Mouse (Mus musculus) embryo, embryonic 9.5 days (tissue): ENCODE data around the gene Coro1a.
A peak's percentile ranks its signal among the peaks of the same experiment; 100 is the strongest.
"Not testable (repeated sequence)": the region's sequence is repeated elsewhere in the genome, so short reads cannot be mapped to it uniquely, and the experiment has no call there.

Source experiments
- DNase-seq: peaks from one replicate; pipeline ENCODE4 v3.0.0-alpha.2; 2017; ENCODE audit errors: extremely low spot score

The Coro1a gene

DNA sequence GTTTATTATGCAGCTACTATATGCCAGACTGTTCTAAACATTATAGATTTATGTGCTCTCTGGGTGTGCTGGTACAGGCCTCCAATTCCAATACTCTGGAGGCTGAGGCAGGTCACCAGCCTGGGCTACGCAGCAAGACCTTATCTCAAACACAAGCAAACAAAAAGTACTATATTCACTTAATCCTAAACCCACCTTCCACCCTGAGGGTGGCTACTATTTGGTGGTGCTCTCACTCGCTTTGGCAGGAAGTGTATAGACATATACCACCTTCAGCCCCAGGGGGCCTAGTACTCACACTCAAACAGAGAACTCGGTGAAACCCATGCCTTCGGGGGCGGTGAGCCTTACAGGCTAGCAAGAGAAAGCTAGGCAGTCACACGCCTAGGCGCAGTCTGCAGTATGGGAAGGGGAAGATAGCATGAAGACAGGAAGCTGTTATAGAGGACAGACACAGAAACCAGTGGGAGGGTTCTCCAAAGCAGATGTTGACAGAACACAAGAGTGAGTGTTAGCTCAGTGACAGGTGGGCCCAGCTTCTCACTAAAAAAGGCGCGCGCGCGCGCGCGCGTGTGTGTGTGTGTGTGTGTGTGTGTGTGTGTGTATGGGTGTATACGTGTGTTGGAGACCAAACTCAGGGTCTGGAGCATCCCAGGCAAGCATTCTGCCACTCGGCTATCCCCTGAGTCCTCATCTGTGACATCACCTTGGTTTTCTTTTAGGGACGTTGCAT is at the start of gene Coro1a:
Gene Coro1a, minus strand, starts transcription at position 346 of the 733 bp plus-strand sequence.
- DNase-seq: no peak

DNA sequence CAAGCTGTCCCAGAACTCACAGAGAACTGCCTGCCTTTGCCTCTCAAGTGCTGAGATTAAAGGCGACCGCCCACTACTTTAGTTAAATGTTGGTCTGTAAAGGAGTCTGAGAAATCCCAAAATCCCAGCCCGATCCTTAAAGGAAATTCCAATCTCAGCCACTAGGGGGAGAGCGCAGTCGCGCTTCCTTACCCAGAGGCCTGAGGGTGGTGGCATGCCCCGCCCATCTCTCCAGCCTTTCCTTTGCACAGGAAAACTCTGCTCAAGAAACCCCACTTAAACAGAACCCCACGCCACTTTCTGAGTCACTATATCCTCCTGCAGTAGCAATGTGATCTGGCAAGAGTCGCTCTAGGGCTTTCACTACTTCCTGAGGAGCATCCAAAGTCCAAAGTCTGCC is 47.3 kb upstream of the Coro1a start:
- DNase-seq: peak; percentile 87

DNA sequence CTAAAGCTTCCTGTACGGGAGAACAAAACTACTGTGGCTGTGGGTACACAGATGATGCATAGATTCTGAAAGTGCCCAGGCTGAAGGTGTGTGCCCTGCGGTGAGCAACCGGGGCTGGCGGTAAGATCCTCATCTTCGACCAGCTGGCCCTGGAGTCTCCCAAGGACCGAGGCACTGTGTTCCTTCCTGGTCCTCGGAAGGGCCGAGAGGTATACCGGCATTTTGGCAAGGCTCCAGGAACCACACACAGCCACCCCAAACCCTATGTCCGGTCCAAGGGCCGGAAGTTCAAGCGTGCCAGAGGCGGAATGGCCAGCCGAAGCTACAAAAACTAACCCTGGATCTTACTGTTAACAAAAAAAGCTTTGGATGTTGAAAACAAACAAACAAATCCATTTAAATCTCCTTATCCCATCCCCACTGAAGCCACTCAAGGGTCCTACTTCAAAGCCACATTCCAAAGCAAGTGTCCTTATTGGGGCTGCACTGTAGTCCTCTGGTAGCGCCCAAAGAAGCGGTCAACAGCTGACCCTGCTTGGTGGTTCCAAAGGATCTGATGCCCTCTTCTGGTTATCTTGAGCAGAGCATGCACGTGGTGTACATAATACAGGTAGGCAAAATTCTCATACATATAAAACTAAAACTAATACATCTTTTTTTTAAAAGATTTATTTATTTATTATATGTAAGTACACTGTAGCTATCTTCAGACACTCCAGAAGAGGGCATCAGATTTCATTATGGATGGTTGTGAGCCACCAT is 42.2 kb upstream of the Coro1a start:
- no peak for DNase-seq

DNA sequence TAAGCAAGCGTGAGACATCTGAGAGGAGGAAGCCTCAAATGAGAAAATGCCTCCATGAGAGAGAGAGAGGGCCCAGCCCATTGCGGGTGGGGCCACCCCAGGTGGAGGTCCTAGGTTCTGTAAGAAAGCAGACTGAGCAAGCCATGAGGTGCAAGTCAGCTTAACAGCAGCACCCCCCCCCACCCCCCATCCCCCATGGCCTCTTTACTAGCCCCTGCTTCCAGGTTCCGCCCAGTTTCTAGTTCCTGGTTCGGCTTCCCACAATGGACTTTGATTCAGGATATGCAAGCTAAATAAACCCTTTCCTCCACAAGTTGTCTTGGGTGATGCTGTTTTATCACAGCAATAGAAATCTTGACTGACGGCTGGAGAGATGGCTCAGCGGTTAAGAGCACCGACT is 41.2 kb upstream of the Coro1a start:
- no peak for DNase-seq

DNA sequence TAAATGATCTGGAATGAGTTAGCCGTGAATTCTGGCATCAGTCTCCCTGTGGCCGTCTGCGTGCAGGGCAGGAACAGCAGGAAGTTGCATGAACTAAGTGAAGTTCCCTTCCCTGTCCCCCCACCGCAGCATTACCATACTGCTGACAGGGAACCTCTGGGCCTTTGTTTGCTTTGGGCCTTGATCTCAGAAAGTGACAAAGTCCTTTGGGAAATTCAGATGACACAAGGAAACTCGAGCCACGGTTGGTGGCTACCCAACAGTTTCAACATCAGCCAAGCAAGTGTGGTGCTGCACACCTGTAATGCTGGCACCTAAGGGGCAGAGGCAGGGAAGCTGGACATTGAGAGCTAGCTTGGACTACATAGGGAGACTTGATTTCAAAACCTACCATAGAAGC is 39.2 kb upstream of the Coro1a start:
- DNase-seq: no peak

DNA sequence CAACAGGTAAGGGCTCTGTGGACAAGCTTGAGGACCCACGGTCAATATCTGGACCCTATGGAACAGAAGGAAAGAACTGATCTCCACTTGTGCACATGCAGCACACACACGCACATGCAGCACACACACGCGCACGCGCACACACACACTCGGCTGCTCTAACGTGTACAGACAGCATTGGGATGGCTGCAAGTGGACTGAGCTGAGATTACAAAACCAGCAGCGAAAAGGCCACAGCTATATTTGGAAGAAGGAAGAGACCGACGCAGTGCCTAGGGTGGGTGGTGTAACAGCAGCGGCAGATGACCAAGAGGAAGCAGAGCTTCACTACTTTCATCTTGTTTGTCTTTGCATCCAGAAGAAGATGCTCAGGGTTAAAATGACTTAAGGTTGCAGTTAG is 38.5 kb upstream of the Coro1a start:
- no peak for DNase-seq

DNA sequence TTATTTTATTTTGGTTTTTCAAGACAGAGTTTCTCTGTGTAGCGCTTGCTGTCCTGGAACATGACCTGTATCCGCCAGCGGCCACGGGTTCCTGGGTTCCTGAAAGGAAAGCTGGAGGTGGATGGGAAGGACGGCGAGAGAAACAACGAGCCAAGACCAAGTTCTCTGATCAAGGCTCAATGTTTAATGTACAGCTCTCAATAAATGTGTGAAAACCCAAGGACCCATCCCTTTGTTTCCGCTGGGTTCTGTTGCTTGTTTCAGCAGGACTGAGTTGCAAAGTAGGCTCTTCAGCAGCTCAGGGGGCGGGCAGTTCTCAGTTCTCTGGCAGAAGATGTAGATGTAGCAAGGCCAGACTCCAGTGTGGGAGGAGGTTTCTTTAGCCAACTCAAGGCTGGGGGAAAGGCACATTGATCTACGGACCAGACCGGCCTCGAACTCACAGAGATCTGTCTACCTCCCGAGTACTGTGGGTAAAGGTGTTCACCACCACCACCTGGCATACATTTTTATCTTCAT is 34.4 kb upstream of the Coro1a start:
- DNase-seq: no peak

DNA sequence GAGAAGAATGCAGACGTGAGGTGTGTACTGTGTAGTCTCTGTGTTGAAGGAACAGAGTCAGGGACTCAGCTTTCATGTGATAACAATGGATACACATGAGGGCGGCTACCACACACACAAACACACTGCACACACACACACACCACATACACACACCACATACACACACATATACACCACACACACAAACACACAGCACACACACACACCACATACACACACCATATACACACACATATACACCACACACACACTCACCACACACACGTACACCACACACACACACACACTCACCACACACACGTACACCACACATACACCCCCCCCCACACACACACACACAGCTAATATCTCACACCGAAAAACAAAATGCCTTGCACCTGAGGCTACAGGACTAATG is 33.9 kb upstream of the Coro1a start:
- no peak for DNase-seq

DNA sequence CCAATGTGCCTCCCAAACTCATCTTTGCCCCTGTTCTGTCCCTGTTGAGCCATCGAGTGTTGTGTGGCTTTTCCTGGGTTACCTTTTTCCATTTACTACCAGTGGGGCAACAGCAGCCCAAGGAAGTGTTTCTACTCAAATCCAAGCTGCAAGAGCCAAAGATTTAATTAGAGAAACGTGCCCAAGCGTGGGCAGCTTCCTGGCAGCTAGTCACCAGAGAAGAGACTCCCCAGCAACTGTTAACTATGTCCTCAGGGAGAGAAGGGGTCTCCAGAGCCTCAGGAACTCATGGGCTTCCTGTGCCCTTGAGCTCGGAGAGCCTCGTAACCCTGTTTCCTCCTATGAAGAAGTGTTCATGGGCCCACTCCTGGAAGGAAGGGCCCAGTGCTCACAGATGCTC is 33.4 kb upstream of the Coro1a start:
- no peak for DNase-seq

DNA sequence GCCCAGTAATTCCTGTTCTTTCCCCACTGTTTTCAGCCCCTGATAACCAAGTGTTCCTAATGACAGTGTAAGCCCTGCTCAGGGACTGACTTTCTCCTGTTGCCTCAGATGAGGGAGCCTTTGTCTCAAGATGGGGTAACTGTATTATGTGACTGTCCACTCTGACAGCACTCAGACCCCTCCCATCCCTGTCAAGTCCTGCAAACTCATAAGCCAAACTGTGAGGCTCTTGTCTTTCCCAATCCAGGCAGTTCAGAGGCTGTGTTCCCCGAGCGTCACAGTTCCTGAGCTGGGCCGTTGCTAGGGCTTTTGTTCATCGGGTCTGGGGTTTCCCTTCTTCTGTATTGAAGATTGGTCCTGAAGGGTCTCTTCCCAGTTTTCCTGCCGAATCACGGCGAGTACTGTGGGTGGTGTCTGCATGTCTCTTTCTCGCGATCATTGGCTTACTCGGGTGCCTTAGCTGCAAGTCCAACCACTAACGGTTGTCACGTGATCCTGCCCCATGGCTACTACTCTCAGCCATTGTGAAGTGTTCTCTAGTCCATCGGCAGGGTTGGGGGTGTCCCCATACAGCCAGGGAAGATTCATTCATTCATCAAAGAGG is 32.6 kb upstream of the Coro1a start:
- no peak for DNase-seq

DNA sequence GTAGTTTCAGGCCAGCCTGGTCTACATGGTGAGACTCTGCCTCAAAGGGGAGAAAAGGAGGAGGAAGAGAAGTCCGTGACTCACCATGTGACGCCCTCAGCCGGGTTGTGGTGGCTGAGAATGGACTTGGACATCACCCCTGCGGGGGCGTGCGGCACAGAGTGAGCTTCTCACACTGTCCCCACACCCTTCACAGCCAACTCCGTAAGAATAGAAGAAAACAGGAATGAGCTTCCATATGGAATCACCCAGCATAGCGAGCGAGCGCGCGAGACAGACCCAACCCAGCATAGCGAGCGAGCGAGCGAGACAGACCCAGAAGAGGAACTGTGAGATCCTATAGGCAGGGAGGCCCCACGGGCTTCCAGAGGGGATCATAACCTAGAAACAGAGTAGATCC is 32.0 kb upstream of the Coro1a start:
- DNase-seq: no peak

DNA sequence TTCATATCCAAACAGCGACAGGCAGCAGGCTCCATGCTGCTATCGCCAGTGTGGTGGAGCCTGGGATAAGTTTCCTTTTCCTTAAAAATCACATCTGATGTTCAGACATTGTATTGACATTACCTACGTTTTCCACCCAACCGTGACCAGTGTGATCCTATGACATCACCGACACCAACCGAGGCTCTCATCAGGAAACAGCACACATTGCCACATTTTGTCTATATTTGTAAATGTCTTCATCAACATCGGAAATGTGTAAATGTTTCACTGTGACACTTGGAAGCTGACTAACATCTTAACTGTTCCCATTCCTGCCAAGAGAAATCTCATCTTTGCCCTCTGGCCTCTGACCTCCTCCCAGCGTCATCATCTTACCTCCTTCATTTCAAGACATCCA is 28.5 kb upstream of the Coro1a start:
- no peak for DNase-seq

DNA sequence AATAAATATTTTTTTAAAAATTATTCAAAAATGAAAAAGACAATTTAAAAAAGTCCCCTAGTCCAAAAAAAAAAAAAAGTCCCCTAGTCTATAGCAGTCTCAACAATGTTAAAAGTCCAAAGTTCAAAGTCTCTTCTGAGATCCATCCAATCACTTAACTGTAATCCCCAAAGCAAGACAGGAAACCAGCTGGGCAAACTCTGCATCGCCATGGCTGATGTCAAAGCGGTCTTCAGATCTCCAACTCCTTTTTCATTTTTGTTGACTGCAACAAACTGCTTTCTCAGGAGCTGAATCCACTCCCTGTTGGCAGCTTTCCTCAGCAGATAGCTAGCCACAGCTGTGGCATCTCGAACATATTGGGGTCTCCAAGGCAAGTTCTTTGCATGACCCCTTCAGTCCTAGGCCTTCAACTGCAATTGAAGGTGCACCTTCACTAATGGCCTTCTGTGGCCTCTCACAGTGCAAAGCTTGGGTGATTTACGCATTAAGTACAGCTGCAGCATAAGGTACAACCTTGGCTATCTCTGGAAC is 22.7 kb upstream of the Coro1a start:
- DNase-seq: not testable (repeated sequence)

DNA sequence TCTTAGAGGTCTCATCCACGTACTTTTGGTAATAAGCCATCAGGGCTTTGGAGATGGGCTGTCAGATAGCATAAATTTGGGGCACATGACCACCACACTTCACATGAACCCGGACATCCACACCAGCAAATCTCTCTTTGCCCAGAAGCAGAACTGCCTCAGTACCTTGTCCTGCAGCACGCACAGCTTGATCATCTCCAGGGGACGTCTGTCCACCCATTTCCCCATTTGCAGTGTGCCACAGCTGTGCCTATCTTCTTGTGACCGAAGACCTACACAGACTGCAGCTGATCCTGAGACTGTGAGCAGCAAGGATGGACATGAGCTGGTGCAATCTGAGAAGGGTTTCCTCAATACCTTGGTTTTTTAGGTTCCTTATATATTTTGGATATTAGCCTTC is 18.1 kb upstream of the Coro1a start:
- no peak for DNase-seq

DNA sequence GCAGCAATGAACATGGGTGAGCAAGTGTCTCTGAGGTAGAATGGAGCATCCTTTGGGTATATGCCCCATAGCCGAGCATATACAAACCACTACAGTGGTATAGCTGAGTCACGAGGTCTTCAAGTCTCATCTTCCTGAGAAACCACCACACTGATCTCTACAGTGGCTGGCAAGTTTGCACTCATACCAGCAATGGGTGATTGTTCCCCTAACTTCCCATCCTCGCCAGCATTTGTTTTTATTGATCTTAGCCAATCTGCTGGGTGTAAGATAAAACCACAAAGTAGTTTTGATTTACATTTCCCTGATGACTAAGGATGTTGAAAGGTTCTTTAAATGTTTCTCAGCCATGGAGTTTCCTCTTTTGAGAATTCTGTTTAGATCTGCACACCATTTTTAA is 17.5 kb upstream of the Coro1a start:
- no peak for DNase-seq

DNA sequence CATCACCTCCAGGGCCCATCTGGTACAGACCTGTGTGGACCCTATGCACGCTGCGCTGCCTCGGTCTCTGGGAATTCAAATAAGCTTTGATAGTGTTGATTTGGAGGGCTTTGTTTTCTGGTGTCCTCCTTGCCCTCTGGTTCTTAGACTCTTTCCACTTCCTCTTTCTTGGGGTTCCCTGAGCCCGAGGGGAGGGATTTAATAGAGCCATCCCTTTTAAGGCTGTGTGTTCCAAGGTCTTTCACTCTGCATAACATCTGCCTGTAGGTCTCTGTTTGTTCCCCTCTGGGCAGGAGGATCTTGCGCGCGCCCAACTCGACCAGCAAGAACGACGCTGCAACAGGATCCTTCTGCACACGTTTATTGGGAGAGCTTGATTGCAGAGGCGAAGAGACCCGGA is 14.0 kb upstream of the Coro1a start:
- no peak for DNase-seq

DNA sequence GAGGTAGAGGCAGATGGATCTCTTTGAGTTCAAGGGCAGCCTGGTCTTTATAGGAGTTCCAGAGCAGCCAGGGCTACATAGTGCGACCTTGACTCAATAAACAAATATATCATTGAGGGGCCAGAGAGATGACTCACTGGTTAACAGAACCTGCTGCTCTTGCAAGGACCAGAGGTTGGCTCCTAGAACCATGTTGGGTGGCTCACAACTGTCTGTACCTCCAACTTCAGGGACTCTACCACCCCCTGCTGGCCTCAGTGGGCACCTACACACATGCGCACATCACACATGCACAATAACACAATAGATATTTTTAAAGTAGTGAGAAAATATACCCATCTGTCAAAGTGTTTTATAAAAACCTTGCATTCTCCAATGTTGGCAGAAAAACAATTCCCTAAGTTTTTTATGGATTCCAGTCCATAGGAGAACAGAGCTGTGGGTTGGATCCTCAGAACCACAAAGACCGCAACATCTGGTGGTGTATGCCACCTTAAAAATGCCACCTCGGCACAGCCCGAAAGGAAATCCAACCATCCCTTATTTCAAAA is 11.3 kb upstream of the Coro1a start:
- DNase-seq: no peak

DNA sequence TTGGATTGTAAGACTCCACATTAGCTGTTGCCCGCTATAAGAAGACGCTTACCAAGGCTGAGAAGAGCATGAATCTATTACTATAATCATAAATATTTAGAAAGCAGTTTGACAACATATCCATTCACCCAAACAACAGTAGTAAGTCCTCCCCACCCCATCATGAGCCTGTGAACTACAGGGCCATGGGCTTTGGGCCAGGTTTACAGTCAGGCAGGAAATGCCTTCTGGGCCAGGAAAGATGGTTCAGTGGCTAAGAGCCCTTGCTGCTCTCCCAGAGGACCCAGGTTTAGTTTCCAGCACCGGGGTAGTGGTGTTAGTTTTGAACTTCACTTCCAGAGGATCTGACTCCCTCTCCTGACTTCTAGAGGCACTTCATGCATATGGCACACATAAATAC is 10.0 kb upstream of the Coro1a start:
- DNase-seq: no peak

DNA sequence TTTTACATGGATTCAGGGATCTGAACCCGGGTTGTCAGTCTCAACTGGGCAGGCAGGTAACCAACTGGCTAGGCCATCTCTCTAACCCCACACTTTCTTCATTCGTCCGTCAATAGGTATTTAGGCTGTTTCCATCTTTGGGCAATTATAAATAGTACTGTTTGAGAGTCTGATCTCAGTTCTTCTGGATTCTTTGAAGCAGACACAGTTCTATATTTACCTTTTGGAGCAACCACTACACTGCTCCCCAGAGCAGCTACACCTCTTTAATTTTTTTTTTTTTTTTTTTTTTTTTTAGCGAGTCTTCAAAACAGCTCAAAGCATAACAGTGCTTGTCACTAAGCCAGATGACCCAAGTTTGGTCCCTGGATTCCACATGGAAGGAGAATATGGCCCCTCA is 8.1 kb upstream of the Coro1a start:
- DNase-seq: no peak

DNA sequence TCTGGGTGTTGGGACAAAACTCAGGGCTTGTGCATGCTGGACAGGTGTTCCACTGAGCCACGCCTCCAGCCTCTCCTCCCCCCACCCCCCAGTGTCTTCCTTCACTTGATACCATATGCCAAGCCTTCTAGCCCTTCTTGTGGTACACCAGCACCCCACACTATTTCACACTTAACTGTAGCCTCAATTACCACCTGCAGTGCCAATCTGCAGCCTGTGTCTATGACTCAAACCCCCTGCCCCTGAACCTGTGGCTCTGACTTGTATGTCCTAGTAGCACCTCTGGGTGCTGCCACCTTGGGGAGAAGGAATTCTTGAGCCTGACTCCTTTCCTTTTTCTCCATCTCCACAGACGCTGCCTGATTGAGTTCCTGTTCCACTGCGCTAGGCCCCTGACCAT is 4.3 kb upstream of the Coro1a start:
- no peak for DNase-seq

DNA sequence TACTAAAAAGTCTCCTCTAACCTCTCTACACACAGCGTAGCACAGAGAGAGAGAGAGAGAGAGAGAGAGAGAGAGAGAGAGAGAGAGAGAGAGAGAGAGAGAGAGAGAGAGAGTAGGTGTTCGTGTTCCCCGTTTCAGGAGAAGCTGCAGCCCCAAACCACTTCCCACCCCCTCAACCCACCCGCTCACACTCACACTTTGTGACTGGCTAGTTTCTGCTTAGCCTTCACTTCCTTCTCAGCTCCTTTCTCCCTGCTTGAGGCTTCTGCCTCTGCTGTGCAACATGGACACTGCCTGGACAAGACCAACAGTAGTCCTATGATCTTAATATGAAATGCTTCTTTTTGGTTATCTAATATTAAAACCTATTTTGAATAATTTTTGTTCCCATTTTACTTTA is 2.7 kb upstream of the Coro1a start:
- DNase-seq: no peak

DNA sequence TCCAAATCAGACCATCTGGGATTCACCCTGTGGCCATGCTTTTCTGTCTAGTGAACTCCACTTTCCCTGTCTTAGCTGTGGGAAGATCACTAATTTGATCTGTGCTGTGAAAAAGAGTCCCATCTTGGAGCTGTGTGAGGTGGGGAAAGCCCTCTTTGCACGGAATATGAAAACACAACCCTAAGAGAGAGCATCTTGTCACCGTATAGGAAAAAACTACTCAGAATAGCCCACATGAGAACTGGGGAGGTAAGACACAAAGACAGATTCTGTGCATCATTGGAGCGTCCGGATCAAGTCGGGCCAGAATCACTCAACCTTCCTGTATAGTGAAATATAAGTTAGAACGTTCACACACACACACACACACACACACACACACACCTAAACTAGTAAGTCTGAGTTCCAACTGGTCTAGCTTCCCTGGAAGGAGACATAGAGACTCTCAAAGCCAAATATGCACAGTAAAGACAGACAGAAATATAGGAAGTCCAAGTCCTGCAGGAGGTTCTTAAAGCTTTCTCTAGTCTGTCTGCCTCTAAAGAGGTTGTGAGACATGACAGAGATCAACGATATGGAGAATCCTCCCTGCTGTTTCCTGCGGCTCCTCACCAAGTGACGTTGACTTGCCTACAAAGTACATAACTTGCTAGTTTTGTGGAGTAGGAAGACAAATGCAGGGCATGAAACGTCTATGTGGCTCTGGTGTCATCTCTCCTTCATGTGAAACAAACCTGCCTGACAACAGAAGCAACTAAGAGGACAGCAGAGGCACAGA is 777 bp upstream of the Coro1a start:
- DNase-seq: no peak
